Mouse (Mus musculus) hindbrain, embryonic 11.5 days (tissue): ENCODE measurements around the gene Uevld. TPM values are rescaled to one million over a fixed set of nuclear protein-coding genes. Genes with fewer than 3 reads are reported as not detected.

Experiments
- ATAC-seq: fragments of 200-750 bp; cut with Nextera tagmentation; 2 replicates; pipeline ENCODE4 v1.8.0; 2017; ENCODE audit warnings: mild to moderate bottlenecking, moderate TSS enrichment, moderate library complexity; ENCODE audit not compliant: low FRiP score
- DNase-seq: peaks from one replicate; pipeline ENCODE4 v3.0.0-alpha.2; 2015; ENCODE audit warnings: low spot score
- H3K27ac ChIP-seq: fragments of 300-500 bp; sonication (generic); 2 replicates; pipeline ENCODE4 v1.5.1; 2014; ENCODE audit warnings: mild to moderate bottlenecking, low read depth, low read length
- H3K27me3 ChIP-seq: fragments of 300-500 bp; sonication (generic); 2 replicates; pipeline ENCODE4 v1.6.1; 2014; ENCODE audit warnings: mild to moderate bottlenecking, low read length, moderate library complexity, mixed read lengths; ENCODE audit not compliant: control insufficient read depth, insufficient read depth
- H3K36me3 ChIP-seq: fragments of 300-500 bp; sonication (generic); 2 replicates; pipeline ENCODE4 v1.6.1; 2014; ENCODE audit warnings: mild to moderate bottlenecking, low read length, moderate library complexity, mixed read lengths; ENCODE audit not compliant: control insufficient read depth, insufficient read depth
- H3K4me1 ChIP-seq: fragments of 300-500 bp; sonication (generic); replicated peaks from 2 replicates; pipeline ENCODE4 v1.6.1; 2014; ENCODE audit warnings: low read length, mixed read lengths; ENCODE audit not compliant: control insufficient read depth, insufficient read depth
- H3K4me2 ChIP-seq: fragments of 300-500 bp; sonication (generic); replicated peaks from 2 replicates; pipeline ENCODE4 v1.6.1; 2014; ENCODE audit warnings: mild to moderate bottlenecking, low read depth, low read length
- H3K4me3 ChIP-seq: fragments of 300-500 bp; sonication (generic); 2 replicates; pipeline ENCODE4 v1.5.1; 2014; ENCODE audit warnings: low read depth, low read length
- H3K9ac ChIP-seq: fragments of 300-500 bp; sonication (generic); 2 replicates; pipeline ENCODE4 v1.6.1; 2014; ENCODE audit warnings: low read depth, low read length
- H3K9me3 ChIP-seq: fragments of 300-500 bp; sonication (generic); 2 replicates; pipeline ENCODE4 v1.6.1; 2016; ENCODE audit warnings: low read length; ENCODE audit not compliant: control insufficient read depth
- WGBS: fragments of 180-500 bp; shearing (Covaris S2); extraction: QIAGEN DNeasy Blood & Tissue Kit; methylation state at CpG from one replicate; pipeline ENCODE4 v1.1.7; 2014; 5-methylcytosine and 5-hydroxymethylcytosine counted together
- polyA plus RNA-seq: library from polyadenylated mRNA; unstranded; fragments of >200 nt; fragmentation: Nextera tagmentation; extraction: Ambion mirVana; gene quantifications from 2 replicates; pipeline ENCODE4 v1.2.1, GENCODE M21; 2014

Gene Uevld
- polyA plus RNA-seq, 1 experiment from 2014 or later: 11.3 TPM

DNA sequence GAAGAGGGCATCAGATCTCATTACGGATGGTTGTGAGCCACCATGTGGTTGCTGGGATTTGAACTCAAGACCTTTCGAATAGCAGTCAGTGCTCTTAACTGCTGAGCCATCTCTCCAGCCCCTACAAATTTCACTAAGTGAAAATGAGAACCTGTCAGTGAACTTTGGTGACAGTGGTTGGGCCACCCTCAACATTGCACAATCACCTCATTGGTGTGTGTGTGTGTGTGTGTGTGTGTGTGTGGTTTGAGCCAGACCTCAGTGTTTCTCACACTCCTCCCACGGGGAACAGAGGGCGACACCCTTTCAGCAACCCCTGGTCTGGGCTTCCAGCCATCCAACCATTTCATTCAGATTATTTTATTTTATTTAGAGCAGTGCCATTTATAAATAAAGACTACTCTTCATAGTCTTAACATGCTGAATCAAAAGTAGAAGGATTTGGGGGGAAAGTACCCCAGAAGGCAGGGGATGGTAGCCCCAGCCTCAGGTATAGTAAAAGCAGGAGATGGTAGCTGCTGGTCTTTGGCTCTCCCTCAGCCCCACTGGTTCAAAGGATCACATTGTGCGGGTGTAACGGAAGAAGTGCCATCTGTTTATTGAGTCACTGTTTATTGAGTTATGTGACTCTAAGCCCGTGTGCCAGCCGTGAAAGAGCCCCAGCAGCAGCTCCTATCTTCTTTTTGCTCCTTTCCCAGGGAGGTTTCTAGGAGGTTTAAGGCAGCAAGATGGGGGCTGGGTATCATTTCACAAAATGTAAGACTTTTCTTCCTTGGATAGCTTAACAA lies 27.6 kb upstream of the Uevld start:
- H3K4me1 ChIP-seq: no peaks in the 10 kb centered on the region
- WGBS: 69% methylated on average over 8 of the region's 8 CpGs
- DNase-seq: no peak
- H3K9ac ChIP-seq: no peak overlapping the region
- H3K27ac ChIP-seq: no peak overlapping the region
- no peaks in the 10 kb centered on the region for H3K36me3 ChIP-seq
- no peak for ATAC-seq
- H3K4me3 ChIP-seq: no peak overlapping the region
- no peaks in the 10 kb centered on the region for H3K9me3 ChIP-seq
- H3K27me3 ChIP-seq: no peaks in the 10 kb centered on the region
- H3K4me2 ChIP-seq: no peak overlapping the region

DNA sequence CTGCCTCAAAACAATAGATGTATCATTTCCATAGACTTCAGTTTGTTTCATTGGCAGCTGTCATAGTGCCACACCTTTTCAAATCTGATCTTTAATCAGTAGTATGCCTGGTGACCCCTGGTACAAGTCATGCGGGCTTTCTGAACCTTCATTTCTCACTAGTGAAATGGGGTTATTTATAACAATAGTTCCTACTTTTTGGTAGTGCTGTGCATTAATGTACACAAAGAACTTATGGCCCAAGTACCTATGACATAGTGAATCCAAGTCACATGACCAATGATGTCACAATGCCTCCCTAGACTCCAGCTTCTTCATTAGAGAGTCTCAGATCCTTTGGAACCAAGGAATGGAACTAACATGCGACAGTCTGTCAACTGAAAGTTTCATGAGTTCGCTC lies 25.0 kb upstream of the Uevld start, which contains the start of gene Gm9999:
Gene Gm9999 (plus strand): TSS at position 301 of the 400 bp plus-strand sequence.
- H3K27me3 ChIP-seq: no peaks in the 10 kb centered on the region
- no peaks in the 10 kb centered on the region for H3K4me1 ChIP-seq
- no peak within 1 kb of the TSS for H3K27ac ChIP-seq
- DNase-seq (no peak), ATAC-seq (no peak)
- 88% methylated on average over 3 of the region's 3 CpGs for WGBS
- H3K9me3 ChIP-seq: no peaks in the 10 kb centered on the region
- H3K4me2 ChIP-seq: no peak within 1 kb of the TSS
- no peak within 1 kb of the TSS for H3K4me3 ChIP-seq
- H3K9ac ChIP-seq: no peak within 1 kb of the TSS
- no peaks in the 10 kb centered on the region for H3K36me3 ChIP-seq

DNA sequence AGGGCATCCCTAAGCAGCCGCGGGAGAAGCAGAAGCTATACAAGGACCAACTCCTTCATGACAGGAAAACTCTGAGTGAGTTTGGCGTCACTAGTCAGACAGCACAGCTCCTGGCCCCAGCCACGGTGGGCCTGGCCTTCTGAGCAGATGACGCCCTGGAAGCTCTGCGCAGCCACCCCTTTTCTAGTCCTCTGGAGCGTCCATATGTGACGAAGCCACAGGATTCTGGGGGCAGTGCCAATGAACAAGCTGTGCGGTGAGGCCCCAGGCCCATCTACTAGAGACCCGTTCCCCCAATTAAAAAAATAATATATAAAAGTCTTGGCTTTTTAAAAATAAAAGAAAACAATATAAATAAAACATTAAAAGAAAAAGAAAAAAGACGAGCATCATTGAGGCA lies 17.1 kb upstream of the Uevld start:
- 93% methylated on average over 11 of the region's 11 CpGs for WGBS
- ATAC-seq: no peak
- no peak overlapping the region for H3K4me3 ChIP-seq

DNA sequence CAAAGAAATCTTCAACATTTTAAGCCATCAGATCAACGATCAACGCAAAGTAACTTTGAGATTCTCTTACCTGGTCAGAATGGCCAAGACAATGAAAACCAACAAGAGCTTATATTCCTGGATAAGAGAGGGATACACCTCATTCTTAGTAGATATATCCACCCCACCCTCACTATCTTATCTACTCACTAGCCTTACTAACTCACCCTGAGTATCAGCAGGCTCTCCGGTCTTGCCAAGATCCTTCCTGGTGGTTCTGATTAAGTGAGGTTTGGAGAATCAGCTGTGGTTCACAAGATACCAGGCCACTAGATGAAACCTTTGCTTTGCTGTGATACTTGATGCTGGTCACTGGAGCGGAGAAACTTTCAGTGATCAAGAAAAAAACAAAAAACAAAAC lies 16.3 kb upstream of the Uevld start:
- no peak for ATAC-seq
- Histone ChIP-seq H3K4me1 (no peaks in the 10 kb centered on the region), H3K4me3 (no peak overlapping the region), H3K9me3 (no peaks in the 10 kb centered on the region), H3K27ac (no peak overlapping the region), H3K27me3 (no peaks in the 10 kb centered on the region), H3K9ac (no peak overlapping the region), H3K4me2 (no peak overlapping the region), H3K36me3 (no peaks in the 10 kb centered on the region)
- no peak for DNase-seq
- 96% methylated on average over 4 of the region's 4 CpGs for WGBS

More for the DNA sequence above, 17.1 kb upstream of the Uevld start:
- Histone ChIP-seq H3K27ac (no peak overlapping the region), H3K9me3 (no peaks in the 10 kb centered on the region), H3K27me3 (no peaks in the 10 kb centered on the region), H3K9ac (no peak overlapping the region), H3K4me2 (no peak overlapping the region), H3K4me1 (no peaks in the 10 kb centered on the region), H3K36me3 (no peaks in the 10 kb centered on the region)
- no peak for DNase-seq

DNA sequence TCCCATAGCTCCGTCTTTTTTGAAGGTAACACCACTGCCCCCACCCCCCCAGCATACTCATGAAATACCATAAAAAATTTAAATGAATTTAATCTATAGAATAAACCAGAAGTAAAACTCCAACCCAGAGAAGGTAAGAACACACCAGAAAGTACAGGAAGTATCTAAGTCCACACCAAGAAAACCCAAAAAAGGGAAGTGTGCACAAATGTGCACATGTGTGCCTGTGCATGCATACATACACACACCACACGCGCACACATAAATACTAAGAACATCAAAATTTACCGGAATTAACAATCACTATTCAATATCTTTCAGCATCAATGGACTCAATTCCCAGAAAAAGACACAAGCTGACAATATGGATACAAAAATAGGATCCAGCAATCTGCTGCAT lies 11.6 kb upstream of the Uevld start:
- 93% methylated on average over 4 of the region's 4 CpGs for WGBS
- Histone ChIP-seq H3K4me2 (no peak overlapping the region), H3K27ac (no peak overlapping the region), H3K36me3 (no peaks in the 10 kb centered on the region), H3K9me3 (no peaks in the 10 kb centered on the region), H3K4me1 (no peaks in the 10 kb centered on the region), H3K27me3 (no peaks in the 10 kb centered on the region), H3K9ac (no peak overlapping the region), H3K4me3 (no peak overlapping the region)
- ATAC-seq (no peak), DNase-seq (no peak)

DNA sequence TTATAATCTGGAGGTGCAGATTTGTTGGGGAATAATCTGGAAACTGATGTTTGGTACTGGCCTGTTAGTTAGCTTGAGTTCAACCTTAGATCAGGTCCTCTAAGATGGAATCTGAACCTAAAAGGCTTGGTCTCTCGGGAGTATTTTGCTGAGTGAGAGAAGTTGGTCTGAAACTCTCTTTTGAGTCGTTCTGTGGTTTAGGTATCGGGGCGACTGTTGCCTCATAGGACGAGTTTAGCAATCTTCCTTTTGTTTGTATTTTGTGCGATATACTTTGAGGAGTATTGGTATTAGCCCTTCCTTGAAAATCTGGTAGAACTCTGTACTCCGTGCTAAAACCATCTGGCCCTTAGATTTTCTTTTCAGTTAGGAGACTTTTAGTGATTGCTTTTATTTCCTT lies 5.7 kb upstream of the Uevld start:
- Histone ChIP-seq H3K9me3 (no peaks in the 10 kb centered on the region), H3K27me3 (peaks cover 3% of the 10 kb centered on the region; the same call in 1 of the 2 replicates), H3K4me2 (no peak overlapping the region), H3K36me3 (no peaks in the 10 kb centered on the region), H3K4me3 (no peak overlapping the region), H3K9ac (no peak overlapping the region), H3K27ac (no peak overlapping the region), H3K4me1 (no peaks in the 10 kb centered on the region)
- 84% methylated on average over 7 of the region's 7 CpGs for WGBS
- DNase-seq: no peak
- ATAC-seq: no peak

DNA sequence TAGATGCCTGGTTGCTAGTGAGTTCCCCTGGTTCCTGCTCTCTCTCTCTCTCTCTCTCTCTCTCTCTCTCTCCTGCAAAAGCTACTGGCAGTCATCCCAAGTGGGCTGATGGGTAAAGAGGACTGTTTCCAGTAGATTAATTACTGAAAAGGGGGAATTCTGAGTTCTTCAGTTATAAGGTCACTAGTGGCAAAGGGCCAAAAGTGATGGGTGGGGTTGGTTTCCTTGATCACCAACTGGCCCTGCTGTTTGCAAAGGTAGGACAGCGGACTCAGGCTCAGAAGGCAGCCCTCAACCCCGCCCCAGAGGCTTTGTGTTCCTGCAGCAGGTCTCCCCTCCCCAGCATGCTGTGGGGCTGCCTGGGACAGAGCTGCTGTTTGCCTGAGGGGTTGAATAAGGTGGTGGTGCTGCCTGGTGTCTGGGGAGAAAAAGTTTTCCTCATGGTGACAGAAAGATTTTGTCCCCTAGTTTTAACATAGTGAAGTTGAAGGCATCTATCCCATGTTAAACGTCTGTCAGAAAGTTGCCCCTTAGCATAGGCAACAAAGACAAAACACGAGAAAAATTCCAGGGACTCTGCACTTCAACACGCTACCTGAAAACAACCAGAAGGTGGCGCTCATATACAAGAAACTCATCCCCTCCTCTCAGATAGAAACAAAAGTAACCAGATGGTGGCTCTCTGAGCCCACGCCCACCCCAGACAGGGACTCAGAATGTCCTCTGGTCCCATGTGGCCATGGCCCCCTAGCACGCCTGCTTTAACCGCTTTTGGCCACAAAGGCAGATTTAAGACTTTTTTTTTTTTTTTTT lies 4.7 kb upstream of the Uevld start:
- H3K27ac ChIP-seq: no peak overlapping the region
- under 1% methylated on average over 9 of the region's 9 CpGs for WGBS
- no peak overlapping the region for H3K4me2 ChIP-seq
- no peaks in the 10 kb centered on the region for H3K4me1 ChIP-seq
- peaks cover 3% of the 10 kb centered on the region; the same call in 1 of the 2 replicates for H3K27me3 ChIP-seq
- DNase-seq: peak; percentile 90
- H3K9ac ChIP-seq: 0 out of 2 replicates have a peak overlapping the region, but pooled peaks have one; percentile 4
- H3K9me3 ChIP-seq: no peaks in the 10 kb centered on the region
- no peak overlapping the region for H3K4me3 ChIP-seq
- ATAC-seq: peak; percentile 84
- no peaks in the 10 kb centered on the region for H3K36me3 ChIP-seq

DNA sequence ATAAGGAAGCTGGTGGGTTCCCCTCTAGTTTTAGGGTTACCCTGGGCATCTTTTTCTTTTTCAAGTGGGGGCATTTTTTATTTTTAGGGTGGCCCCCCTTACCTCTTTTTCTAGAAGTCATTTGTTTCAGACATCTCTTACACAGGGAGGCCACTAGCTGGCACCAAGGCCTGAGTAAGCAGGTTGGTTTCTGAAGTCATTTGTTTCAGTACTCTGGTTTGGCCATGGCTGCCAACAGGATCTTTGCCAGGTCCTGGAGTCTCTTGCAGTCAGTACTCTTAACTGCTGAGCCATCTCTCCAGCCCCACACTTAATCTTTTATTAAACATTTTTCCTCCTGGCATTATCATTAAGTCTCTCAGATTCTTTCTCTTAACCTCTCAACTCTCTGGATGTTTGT lies 3.8 kb upstream of the Uevld start:
- DNase-seq: no peak
- H3K27ac ChIP-seq: no peak overlapping the region

More for the DNA sequence above, 3.8 kb upstream of the Uevld start:
- Histone ChIP-seq H3K9ac (no peak overlapping the region), H3K9me3 (no peaks in the 10 kb centered on the region), H3K4me1 (0 out of 2 replicates have a peak, but pooled peaks cover 4% of the 10 kb centered on the region), H3K36me3 (no peaks in the 10 kb centered on the region), H3K4me2 (no peak overlapping the region), H3K4me3 (no peak overlapping the region), H3K27me3 (peaks cover 3% of the 10 kb centered on the region; the same call in 1 of the 2 replicates)
- no peak for ATAC-seq
